Mouse (Mus musculus): ENCODE measurements at regions not wholly inside any gene's neighbourhood (a gene's known extent, or its start where the extent isn't known, plus 50 kb on each side); places are given as distances from the start of the nearest gene placed in this dataset.

GRCm38 (mm10) chr19:15242781-15243180, 644.9 kb upstream of the Tle4 start:
- DNase-seq (ENCODE audit: low spot score in 2 of 2) = peak in 1 of 2 experiments; percentile 5

- peak in 1 of 2 experiments; percentile 35 for DNase-seq (ENCODE audit: low spot score in 2 of 2)
Observed at GRCm38 (mm10) chr19:15230129-15230927, 632.5 kb upstream of the Tle4 start.

DNA sequence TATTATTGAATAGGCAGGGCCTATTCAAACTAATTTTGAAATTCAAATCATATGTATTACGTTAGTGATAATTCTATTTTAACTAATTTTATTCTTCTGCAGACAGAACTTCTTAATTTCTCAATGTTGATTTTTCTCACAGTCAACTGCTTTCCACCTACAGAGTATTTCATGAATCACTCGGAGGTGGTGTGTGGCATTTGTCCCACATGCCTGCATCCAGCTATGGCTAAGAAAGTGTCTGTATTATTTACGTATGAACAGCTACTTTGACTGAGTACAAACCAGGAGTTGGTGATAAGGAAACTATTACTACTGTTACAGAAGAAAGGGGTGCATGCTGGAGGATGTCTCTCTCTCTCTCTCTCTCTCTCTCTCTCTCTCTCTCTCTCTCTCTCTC, 619.5 kb upstream of the Tle4 start:
- DNase-seq (ENCODE audit: low spot score in 2 of 2) = no peak

- DNase-seq (ENCODE audit: low spot score in 2 of 2) = peak in 1 of 2 experiments; percentile 60
Observed at GRCm38 (mm10) chr19:15214651-15215050, 616.8 kb upstream of the Tle4 start.

DNA sequence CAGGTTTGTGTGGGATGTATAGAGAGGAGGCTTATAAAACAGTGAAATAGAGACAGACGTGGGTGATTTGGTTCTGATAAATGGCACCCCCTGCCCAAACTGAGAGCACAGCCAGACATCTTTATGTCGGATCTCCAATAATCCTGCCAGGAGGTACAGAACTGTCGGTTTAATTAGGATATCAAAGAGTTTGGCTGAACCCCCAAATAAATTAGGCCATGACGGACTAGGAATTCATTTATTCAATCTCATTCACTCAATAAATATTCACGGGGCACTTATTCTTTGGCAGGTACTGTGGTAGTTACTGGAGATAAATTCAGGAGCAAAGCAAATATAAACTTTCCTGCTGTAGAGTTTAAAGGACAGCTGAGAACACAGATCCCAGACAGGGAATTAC, 615.0 kb upstream of the Tle4 start:
- peak in 1 of 2 experiments; percentile 13 for DNase-seq (ENCODE audit: low spot score in 2 of 2)

DNA sequence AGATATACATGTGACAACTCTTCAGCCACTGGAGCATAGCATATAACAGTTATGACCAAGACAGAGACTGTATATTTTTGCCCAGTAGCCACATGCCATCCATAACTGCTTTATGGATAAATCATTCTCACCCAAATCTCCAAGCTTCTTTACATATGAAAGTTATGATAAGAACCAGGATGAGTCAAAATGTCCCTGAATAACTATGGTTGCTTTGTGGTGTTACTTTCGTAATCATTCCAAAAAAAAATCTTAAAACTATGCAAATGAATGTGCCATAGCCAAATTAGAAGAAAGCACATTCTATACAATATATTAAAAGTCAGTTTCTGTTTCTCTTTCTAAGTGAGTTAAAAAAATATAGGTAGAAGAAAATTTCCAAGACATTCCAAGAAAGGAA, 605.2 kb upstream of the Tle4 start:
- DNase-seq (ENCODE audit: low spot score in 2 of 2) = no peak

GRCm38 (mm10) chr19:15201262-15201661, 603.4 kb upstream of the Tle4 start:
- peak; percentile 32 to 71 for DNase-seq (ENCODE audit: low spot score in 2 of 2)

DNA sequence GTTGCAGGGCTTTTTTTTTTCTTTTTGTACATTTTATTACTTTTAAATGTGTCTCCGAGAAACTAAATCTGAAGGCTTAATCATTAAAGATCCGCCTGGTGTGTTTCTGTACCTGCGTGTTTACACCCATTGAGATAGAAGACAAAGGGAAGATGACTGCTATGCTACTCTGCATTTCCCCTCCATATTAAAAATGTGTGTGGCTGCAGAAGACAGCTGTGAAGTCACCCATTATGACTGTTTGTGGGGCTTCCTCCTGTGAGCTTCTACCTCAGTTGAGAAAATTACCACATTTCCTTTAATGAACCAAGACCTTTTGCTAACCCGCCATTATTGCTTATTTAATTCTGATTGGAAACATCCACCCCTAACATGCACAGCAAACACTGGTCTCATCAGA, 602.9 kb upstream of the Tle4 start:
- DNase-seq (ENCODE audit: low spot score in 2 of 2) = no peak

GRCm38 (mm10) chr19:15200361-15200760, 602.5 kb upstream of the Tle4 start:
- DNase-seq (ENCODE audit: low spot score in 2 of 2) = no peak

GRCm38 (mm10) chr19:15199692-15200091, 601.8 kb upstream of the Tle4 start:
- peak in 1 of 2 experiments; percentile 81 for DNase-seq (ENCODE audit: low spot score in 2 of 2)

DNA sequence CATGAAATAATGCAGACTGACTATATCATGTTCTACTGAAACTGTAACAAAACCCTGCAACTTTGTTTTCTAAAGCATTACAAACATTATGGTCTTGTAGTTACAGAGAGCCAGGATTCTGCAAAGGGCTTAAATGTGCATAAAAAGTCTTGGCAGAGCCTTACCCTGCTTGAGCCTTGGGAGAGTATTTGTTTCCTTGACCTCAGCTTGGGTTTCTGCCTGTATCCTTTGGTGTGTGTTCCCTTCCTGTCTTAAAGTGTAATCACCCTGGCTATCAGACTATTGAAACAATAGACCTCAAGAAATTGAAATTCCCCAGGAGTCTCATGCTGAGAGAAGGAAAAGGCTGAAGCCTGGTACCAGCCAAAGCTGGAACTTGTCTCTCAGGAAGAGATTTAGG, 577.4 kb upstream of the Tle4 start:
- peak in 1 of 2 experiments; percentile 27 for DNase-seq (ENCODE audit: low spot score in 2 of 2)

- DNase-seq (ENCODE audit: low spot score in 2 of 2) = peak; percentile 18 to 34
Observed at GRCm38 (mm10) chr19:15173301-15173700, 575.5 kb upstream of the Tle4 start.

DNA sequence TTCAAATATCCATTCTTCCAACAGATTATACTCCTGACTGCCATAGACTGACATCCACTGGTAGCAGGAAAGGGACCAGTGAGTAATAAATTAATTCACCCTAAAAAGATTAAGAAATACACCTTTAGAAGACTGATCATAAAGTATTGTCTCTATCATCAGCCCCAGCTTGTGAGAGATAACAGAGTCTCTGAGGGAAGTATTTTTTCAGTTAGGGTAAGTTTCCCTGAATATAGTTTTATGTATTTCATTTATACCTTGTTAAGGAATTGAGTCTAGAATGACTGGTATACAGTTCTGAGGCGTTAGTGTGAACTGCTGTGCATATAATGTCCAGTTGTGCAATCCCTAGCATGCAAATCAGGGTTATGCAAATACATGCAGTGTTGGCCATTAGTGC, 569.3 kb upstream of the Tle4 start:
- no peak for DNase-seq (ENCODE audit: low spot score in 2 of 2)

GRCm38 (mm10) chr19:15160641-15161040, 562.8 kb upstream of the Tle4 start:
- DNase-seq (ENCODE audit: low spot score in 2 of 2) = no peak

DNA sequence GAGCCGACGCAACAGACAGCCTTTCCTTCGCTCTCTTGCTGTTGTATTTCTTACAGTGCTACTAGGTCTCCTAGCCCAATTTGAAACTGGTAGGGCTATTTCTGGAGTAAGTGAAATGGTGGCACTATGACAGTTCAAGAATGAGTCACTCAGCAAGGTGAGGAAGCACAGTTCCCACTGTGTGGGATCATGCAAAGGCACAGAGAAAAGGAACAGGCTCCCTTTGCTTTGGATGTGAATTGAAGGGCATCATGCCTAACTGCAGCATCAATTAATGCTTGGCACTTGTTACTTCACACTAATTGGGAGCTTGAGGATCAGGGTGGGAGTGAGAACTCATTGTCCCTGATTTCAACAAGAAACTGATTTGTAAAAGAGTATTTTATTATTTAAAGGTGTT, 560.8 kb upstream of the Tle4 start:
- DNase-seq (ENCODE audit: low spot score in 2 of 2) = peak; percentile 14 to 48

- no peak for DNase-seq (ENCODE audit: low spot score in 2 of 2)
Observed at GRCm38 (mm10) chr19:15158177-15158576, 560.3 kb upstream of the Tle4 start.

DNA sequence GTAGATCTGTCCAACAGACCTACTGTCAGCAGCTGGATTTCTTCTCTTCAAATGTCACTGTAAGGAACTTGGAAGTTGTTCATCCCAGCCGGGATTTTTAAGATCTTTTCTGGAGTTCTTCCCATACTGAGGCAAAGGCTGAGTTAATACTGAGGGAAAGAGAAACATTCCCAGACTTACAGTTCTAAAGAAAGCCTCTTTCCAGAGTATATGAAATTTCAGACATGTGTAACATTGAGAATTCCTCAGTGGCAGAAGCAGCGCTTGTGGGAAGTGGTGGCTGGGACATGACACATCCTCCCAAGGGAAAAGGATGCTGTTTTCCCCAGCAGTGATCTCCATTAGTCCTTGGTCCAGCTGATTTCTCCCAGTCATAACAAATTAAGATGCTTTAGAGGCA, 556.8 kb upstream of the Tle4 start:
- DNase-seq (ENCODE audit: low spot score in 2 of 2) = no peak

GRCm38 (mm10) chr19:15146325-15146724, 548.5 kb upstream of the Tle4 start:
- DNase-seq (ENCODE audit: low spot score in 2 of 2) = no peak

- no peak for DNase-seq (ENCODE audit: low spot score in 2 of 2)
Observed at GRCm38 (mm10) chr19:15127122-15127521, 529.3 kb upstream of the Tle4 start.

DNA sequence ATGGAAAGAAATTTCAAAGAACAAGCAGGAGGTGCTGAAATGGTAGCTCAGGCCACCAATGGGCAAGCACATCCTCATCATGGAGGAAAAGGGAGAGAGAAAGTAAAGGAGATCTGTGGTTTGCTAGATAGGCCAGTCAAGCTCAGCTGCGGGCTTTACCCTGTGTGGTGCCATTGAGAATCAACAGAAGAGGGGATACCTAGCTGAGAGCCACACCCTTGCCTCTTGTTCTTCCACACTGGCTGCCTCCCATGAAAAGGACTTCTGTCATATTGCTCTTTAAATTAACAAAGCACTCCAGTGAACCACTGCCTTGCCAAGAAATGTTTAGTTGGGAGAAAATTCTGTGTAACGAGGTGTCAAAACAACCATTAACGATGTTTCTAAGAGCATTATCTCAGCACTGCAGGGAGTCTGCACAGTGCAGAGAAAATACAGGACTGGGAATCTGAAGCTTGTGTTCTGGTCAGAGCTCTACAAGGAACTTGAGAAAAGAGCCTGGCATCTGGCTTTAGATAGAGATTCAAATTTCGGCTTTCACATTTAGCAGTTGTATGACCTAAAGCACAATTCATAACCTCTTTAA, 510.7 kb upstream of the Tle4 start:
- no peak for DNase-seq (ENCODE audit: low spot score in 2 of 2)

DNA sequence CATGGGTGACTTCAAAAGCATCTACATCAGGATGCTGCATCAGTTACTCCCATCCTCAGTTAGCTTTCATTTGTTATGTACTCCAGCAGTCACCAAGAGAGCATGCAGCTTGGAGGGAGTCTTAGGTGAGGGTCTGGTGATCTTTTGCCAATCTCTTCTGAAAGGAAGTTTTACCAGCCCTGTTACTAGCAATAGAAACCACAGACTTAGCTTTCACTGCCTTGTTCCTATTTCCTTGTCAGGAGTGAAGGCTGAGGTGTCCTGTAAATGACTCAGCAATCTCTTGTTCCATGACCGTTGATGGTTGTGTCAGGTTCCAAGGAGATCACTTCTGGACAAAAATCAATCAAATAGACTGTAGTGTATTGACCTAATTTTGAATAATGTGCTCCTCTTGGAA, 497.2 kb upstream of the Tle4 start:
- no peak for DNase-seq (ENCODE audit: low spot score in 2 of 2)

DNA sequence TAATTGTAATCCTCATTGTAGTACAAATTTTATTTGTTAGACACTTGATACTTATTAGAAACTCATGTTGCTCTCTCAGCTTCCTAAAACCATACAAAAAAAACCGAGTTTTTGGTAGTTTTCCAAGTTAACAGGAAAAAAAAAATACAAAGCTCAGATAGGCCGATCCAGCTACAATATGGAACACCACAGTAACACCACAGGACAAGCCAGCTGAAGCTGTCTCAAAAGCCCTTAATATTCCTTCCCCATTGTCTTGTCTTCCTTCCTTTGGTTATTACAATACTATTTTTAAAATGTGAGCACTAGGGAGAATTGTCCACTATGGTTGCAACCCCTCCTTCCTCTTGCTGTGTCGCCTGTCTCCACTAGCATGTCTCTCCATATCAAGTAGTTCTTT, 495.7 kb upstream of the Tle4 start:
- no peak for DNase-seq (ENCODE audit: low spot score in 2 of 2)

- no peak for DNase-seq (ENCODE audit: low spot score in 2 of 2)
Observed at GRCm38 (mm10) chr19:15080638-15081037, 482.8 kb upstream of the Tle4 start.

Data from layer of hippocampus, postnatal 14 days (tissue).